Mouse (Mus musculus) lung, postnatal 10 days (tissue): ENCODE data around the gene Apoc2.

ENCODE experiments used
- DNase-seq: peaks from one replicate; pipeline ENCODE4 v3.0.0; 2021

The Apoc2 gene

GRCm38 (mm10) chr7:19676662-19677061 lies 1.1 kb downstream of the Apoc2 start:
- no peak for DNase-seq

DNA sequence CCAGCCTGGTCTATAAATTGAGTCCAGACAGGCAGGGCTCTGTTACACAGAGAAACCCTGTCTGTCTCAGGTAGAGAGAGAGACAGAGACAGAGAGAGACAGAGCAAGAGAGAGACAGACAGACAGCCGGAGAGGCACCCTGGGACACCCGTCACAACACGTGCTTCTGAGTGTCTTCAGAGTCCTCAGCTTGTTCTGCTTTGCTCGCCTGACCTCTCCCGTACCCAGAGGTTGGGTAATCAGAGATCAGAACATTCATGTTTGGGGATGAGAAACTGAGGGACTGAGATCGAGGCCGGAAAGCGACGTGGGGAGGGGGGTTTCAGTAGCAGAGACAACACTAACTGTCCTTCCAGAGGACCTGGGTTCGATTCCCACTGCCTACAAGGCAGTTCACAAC lies 1.9 kb downstream of the Apoc2 start:
- DNase-seq = no peak

DNA sequence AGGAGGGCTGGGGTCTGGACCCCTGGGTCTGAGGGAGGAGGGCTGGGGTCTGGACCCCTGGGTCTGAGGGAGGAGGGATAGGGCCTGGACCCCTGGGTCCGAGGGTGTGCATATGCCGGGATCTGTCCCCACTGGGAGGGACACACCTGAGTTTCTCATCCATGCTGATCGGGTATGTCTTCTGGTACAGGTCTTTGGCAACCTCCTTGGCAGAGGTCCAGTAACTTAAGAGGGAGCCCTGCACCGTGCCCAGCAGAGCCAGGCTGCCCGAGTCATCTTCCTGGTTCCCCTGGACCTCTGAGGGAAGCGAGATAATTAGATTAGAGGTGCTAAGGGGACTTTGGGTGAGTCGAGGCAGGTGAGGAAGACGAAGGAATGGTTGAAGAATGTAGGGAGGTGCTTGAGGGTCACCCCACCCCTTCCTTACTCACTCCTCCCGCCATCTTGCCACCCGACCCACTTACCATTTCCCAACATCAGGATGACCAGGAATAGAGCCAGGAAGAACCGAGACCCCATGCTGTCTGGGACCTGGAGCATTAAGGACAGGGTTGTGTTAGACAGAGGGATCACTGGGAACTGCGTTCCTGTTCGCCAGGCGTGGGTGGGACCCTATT lies 4.5 kb downstream of the Apoc2 start:
- no peak for DNase-seq

GRCm38 (mm10) chr7:19671511-19671910 lies 6.2 kb downstream of the Apoc2 start:
- no peak for DNase-seq

GRCm38 (mm10) chr7:19668947-19669721 lies 8.6 kb downstream of the Apoc2 start:
- peak; percentile 97 for DNase-seq

DNA sequence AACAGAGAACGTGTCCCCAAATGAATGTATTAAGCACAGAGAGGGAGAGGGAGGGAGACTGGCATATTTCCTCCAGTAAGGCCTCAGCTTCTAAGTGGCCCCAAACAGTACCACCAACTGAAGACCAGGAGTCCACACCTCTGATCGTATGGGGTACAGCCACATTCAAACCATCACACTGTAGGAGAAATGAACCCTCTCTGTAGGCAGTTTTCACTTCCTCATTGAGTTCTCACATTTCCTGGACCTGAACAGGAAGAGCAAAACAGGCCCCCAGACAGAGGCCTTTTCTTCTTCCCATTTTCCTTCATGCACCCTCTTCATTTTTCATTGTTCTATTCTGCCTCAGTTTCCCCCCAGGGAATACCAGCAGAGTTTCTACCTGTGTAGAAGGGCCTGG lies 10.3 kb downstream of the Apoc2 start:
- no peak for DNase-seq

DNA sequence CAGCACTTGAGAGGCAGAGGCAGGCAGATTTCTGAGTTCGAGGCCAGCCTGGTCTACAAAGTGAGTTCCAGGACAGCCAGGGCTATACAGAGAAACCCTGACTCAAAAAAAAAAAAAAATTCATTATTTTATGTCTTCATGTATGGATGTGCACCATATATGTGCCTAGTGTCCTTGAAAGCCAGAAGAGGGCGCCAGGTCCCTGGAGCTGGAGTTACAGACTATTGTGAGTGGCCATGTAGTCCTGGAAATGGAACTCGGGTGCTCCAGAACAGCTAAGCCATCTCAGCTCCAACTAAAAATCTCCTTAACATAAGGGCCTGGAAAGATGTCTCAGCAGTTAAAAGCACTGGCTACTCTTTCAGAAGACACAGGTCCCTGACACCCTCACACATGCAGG lies 11.0 kb downstream of the Apoc2 start:
- DNase-seq = no peak

DNA sequence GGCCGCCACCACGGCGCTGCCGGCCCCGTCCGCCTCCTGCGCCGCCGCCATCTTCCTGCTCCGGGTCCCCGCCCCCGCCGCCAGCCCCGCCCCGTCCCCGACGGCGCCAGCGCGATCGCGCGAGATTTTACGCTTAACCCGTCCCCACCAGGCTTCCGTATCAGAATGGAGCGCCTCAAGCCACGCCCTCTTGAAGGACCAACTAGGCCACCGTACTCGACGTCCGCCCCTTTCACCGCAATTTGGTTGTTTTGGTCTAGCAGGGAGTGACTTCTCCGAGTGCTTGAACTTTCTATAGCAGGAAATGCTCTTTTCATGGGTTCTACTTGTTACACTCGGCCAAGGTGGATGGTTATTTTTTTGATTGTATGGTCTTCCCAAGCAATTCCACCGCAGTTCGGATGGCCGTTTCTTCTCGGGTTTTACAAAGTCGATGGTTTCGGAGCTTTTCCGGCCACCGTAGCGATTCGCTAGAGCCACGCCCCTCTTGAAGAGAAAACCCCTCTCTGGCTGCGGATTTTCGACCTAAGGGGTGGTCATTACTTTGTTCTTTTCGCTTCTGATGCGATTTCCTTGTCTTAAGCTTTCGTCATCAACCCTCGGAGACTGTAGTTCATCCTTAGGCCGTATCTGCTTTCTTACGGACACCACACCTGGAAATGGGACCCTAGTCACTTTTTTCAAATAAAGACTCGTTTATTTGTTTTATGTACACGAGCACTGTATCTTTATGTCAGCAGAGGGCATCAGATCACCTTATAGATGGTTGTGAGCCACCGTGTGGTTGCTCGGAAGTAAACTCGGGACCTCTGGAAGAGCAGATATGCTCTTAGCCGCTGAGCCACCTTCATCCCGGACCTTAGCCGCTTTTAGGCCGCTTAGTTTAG lies 12.5 kb downstream of the Apoc2 start, which contains the start of gene Clptm1:
Gene Clptm1, minus strand, starts transcription at position 79 of the 887 bp plus-strand sequence.
- peak; percentile 98 for DNase-seq

DNA sequence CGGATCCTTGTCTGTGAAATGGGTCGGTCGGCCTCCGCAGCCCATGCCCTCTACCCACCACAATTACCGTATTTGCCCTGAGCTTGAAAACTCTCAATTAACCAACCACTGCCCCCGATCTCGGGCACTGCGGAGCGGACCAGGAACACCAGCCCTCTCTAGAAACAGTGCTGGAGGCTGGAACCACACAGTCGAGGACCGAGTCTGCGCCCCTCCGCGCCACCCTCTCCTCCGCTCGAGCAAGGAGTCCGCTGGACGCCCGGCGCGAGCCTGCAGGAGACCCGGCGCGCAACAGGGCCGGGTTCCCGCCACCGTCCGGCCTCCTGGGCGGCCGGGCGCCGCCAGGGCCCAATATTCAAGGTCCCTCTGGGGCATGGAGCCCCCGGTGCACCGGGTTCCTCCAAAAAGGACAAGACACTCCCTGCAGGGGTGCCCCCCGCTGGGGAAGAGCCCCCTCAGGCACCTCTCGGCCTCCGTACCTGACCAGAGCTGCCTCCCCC lies 13.2 kb downstream of the Apoc2 start:
- no peak for DNase-seq

GRCm38 (mm10) chr7:19663940-19664339 lies 13.8 kb downstream of the Apoc2 start:
- no peak for DNase-seq

GRCm38 (mm10) chr7:19652614-19653013 lies 25.1 kb downstream of the Apoc2 start:
- no peak for DNase-seq

- no peak for DNase-seq
Observed at GRCm38 (mm10) chr7:19651063-19651786, 26.5 kb downstream of the Apoc2 start.

GRCm38 (mm10) chr7:19641223-19641622 lies 36.5 kb downstream of the Apoc2 start:
- DNase-seq = no peak

GRCm38 (mm10) chr7:19635074-19635827 lies 42.5 kb downstream of the Apoc2 start:
- DNase-seq = no peak

- no peak for DNase-seq
Observed at GRCm38 (mm10) chr7:19634591-19634990, 43.1 kb downstream of the Apoc2 start.

- DNase-seq = no peak
Observed at GRCm38 (mm10) chr7:19633855-19634254, 43.9 kb downstream of the Apoc2 start.

- DNase-seq = no peak
Observed at GRCm38 (mm10) chr7:19633197-19633596, 44.5 kb downstream of the Apoc2 start.

DNA sequence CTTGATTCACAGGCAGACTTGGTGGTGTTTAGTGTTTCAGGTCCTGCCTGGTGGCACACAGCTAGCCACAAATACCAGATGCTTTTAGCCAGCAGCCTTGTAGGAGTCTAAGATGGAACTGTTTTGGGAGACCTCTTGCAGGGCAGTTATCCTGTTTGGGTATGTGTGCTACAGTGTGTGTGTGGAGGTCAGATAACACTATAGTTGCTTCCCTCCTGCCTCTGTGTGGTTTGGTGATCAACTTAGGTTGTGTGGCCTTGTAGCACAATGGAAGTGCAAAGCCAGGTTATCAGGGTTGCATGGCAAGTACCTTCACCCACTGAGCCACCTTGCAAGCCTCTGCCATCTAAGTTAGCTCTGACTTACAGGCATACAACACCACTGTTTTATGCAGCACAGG lies 45.0 kb downstream of the Apoc2 start:
- no peak for DNase-seq

DNA sequence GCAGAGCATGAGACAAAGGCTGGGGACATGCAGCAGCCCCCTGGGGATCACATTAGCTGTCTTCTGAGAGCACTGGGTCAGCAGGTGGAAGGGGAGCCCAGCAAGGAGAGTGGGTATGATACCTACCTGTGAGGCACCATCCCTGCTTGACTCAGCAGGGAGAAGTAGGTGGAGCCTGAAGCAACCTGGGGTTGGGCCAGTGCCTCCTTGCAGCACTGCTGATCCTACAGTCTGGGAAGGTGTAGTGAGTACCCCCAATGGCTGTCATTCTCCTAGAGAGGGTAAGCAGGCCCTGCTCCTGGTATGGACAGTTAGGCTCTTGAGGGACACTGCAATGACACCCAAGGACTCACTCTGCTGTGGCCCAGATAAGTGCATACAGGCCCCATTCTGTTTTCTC lies 45.5 kb downstream of the Apoc2 start:
- no peak for DNase-seq

GRCm38 (mm10) chr7:19629361-19629734 lies 48.4 kb downstream of the Apoc2 start, which contains the start of gene Relb:
Gene Relb (minus strand): TSS chr7:19629438.
- DNase-seq = peak; percentile 96

DNA sequence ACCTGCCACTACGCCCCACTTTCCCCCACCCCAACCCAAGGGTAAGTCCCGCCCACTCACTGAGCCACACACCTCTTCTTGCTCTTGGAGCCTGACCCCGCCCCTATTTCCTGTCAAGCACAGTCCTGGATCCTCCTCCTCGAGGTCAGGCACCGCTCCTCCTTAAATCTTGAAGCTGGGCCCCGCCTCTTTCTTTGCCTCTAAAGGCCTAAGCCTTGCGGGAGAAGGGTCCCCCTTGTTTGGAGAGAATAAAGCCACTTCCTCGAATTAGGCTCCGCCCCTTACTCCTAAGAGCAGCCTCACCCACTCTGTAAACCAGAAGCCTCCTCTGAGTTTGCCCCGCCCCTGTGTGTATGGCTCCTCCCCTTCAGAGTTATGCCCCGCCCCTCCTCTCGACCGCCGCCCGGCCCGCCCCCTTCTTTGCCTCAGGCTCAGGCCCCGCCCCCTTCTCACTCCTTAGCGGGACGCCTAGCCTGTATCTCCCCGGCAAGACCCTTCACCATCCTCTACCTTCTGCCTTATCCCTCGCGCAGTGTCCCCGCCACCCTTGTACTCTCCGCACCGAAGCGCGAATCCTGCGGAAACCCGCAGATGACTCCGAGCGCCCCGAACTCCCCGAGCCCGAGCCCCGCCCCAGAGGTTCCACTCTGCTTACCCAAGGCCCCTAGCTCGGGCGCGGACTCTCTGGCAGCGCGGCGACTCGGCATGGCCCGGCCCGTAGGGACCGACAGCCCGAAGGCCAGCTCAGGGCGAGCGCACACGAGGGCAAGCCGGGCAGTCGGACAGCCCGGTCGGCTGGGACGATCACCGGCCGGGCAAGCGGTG lies 49.0 kb downstream of the Apoc2 start:
- peak; percentile 100 for DNase-seq
